Mouse (Mus musculus) CD4-positive naive resting alpha-beta T cell, adult 76 days (primary cell): ENCODE measurements around the gene Gm26897. TPM values are rescaled to one million over a fixed set of nuclear protein-coding genes. Genes with fewer than 3 reads are reported as not detected.

Experiments used
- total RNA-seq: library from RNA; stranded (reverse); gene quantifications from one replicate; pipeline ENCODE4 v1.2.4, GENCODE M21; 2023

Gene Gm26897
- total RNA-seq = not detected

DNA sequence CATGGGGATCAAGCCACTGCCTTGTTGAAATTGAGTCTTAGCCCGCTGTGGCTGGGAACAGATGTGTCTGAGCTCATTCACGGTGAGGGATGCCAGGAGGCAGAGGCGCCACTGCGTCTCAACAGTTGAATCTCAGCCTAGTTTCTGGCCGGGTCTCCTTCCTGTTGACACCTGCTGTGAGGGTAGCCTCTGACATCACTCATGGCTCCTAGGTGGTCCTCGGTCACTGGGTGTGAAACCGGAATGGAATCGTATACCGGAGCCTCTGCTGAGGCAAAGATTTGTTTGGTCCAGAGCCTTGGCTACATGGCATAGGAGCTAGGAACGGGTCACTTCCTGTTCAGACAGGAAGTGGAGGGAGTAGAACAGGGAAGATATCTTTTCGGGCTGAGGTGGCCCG, at the start of gene Gm26897:
TSS of gene Gm26897 (plus strand) at position 74 of the 400 bp plus-strand sequence.

